Mouse (Mus musculus) embryo, embryonic 9.5 days (tissue): Measurements from ENCODE around the gene Gtf2f2.
"Not testable (repeated sequence)": the region's sequence is repeated elsewhere in the genome, so short reads cannot be mapped to it uniquely, and the experiment has no call there.

Experiments
- DNase-seq: peaks from one replicate; pipeline ENCODE4 v3.0.0-alpha.2; 2017; ENCODE audit errors: extremely low spot score

The Gtf2f2 gene

GRCm38 (mm10) chr14:75998082-75998481 lies 12.6 kb downstream of the Gtf2f2 start:
- no peak for DNase-seq

- DNase-seq: no peak
Observed at GRCm38 (mm10) chr14:75992371-75992770, 18.3 kb downstream of the Gtf2f2 start.

GRCm38 (mm10) chr14:75990936-75991335 lies 19.7 kb downstream of the Gtf2f2 start:
- no peak for DNase-seq

- no peak for DNase-seq
Observed at GRCm38 (mm10) chr14:75989168-75989567, 21.5 kb downstream of the Gtf2f2 start.

GRCm38 (mm10) chr14:75986878-75987483 lies 23.7 kb downstream of the Gtf2f2 start:
- DNase-seq: no peak

- no peak for DNase-seq
Observed at GRCm38 (mm10) chr14:75985112-75985511, 25.6 kb downstream of the Gtf2f2 start.

GRCm38 (mm10) chr14:75983891-75984290 lies 26.8 kb downstream of the Gtf2f2 start:
- DNase-seq: no peak

- DNase-seq: no peak
Observed at GRCm38 (mm10) chr14:75981231-75981630, 29.4 kb downstream of the Gtf2f2 start.

- DNase-seq: no peak
Observed at GRCm38 (mm10) chr14:75976107-75976506, 34.6 kb downstream of the Gtf2f2 start.

GRCm38 (mm10) chr14:75967291-75967690 lies 43.4 kb downstream of the Gtf2f2 start:
- DNase-seq: no peak

- no peak for DNase-seq
Observed at GRCm38 (mm10) chr14:75964433-75964832, 46.2 kb downstream of the Gtf2f2 start.

- DNase-seq: no peak
Observed at GRCm38 (mm10) chr14:75964000-75964399, 46.7 kb downstream of the Gtf2f2 start.

GRCm38 (mm10) chr14:75963215-75963614 lies 47.5 kb downstream of the Gtf2f2 start:
- no peak for DNase-seq

- DNase-seq: no peak
Observed at GRCm38 (mm10) chr14:75962250-75962649, 48.4 kb downstream of the Gtf2f2 start.

GRCm38 (mm10) chr14:75954766-75955165 lies 55.9 kb downstream of the Gtf2f2 start, which contains the start of gene Kctd4:
TSS of gene Kctd4 (plus strand) at chr14:75955009.
- no peak for DNase-seq

GRCm38 (mm10) chr14:75953011-75953410 lies 57.7 kb downstream of the Gtf2f2 start:
- DNase-seq: no peak

GRCm38 (mm10) chr14:75947674-75948073 lies 63.0 kb downstream of the Gtf2f2 start:
- no peak for DNase-seq

GRCm38 (mm10) chr14:75942365-75942764 lies 68.3 kb downstream of the Gtf2f2 start:
- no peak for DNase-seq

- no peak for DNase-seq
Observed at GRCm38 (mm10) chr14:75941500-75941899, 69.2 kb downstream of the Gtf2f2 start.

- DNase-seq: no peak
Observed at GRCm38 (mm10) chr14:75937714-75938113, 73.0 kb downstream of the Gtf2f2 start.

GRCm38 (mm10) chr14:75934359-75934758 lies 76.3 kb downstream of the Gtf2f2 start:
- no peak for DNase-seq

- DNase-seq: no peak
Observed at GRCm38 (mm10) chr14:75931266-75931665, 79.4 kb downstream of the Gtf2f2 start.

- not testable (repeated sequence) for DNase-seq
Observed at GRCm38 (mm10) chr14:75929713-75930112, 81.0 kb downstream of the Gtf2f2 start.
